Comparison of ENCODE assay signal across 9 mouse cellular contexts in the genomic region with DNA sequence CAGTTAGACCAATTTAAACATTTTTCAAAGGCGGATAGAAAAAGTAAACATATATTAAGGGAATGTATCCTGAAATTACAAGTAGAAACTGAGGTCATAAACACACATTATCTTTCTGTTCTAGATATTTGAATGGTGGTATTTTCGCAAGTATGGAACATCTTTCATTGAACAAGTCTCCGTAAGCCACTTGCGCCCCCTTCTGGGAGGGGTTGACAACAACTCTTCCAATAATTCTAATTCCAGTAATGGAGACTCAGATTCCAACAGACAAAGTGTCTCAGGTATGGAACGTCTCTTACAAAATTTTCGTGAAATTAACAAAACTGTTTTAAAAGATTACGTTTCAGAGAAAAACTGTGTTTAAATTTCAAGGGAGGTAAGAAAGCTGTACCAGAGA.
A peak's percentile ranks its signal among the peaks of the same experiment; 100 is the strongest.
DNase-seq lines count a peak whose midpoint lies in the region; ATAC-seq and TF ChIP-seq lines count a peak whose summit lies in the region.
"Had no signal": no experiment of that assay in that cellular context is flagged by ENCODE, and none has a peak within 500 bp of the region (broad histone marks: within the 10 kb centered on the region; RNA-seq: fewer than 3 reads in every experiment).

No protein-coding gene starts in this region.

- H3K36me3 ChIP-seq in heart, embryonic 12.5 days, result peaks cover 16% of the 10 kb centered on the region; the same call in 1 of the 2 replicates
- no peaks in the 10 kb centered on the region for H3K36me3 ChIP-seq in ES-E14 (ENCODE audit: control insufficient read depth, insufficient read depth, low read length, poor library complexity, severe bottlenecking)

- H3K27me3 ChIP-seq in heart, embryonic 12.5 days (replicated peaks), result no peaks in the 10 kb centered on the region
- H3K27me3 ChIP-seq: lung, embryonic 15.5 days had no signal

- H3K9ac ChIP-seq in heart, embryonic 12.5 days, result no peak overlapping the region
- H3K9ac ChIP-seq in ES-E14 (ENCODE audit: insufficient read depth, low read depth, low read length, poor library complexity, severe bottlenecking), result no peak overlapping the region
- H3K9ac ChIP-seq: lung, embryonic 15.5 days had no signal

- no peak overlapping the region for H3K4me3 ChIP-seq in heart, embryonic 12.5 days
- no peak overlapping the region for H3K4me3 ChIP-seq in ES-E14 (ENCODE audit: insufficient read depth in 1 of 2, low read depth in 1 of 2, low read length in 2 of 2, poor library complexity in 1 of 2, severe bottlenecking in 1 of 2)
- H3K4me3 ChIP-seq: lung, embryonic 15.5 days had no signal

- H3K27ac ChIP-seq in heart, embryonic 12.5 days (ENCODE audit: poor library complexity, severe bottlenecking), result no peak overlapping the region
- no peak overlapping the region for H3K27ac ChIP-seq in ES-E14 (ENCODE audit: insufficient read depth, low read depth, low read length, poor library complexity, severe bottlenecking)
- H3K27ac ChIP-seq: lung, embryonic 15.5 days had no signal

- no peak overlapping the region for H3K4me2 ChIP-seq in heart, embryonic 12.5 days
- H3K4me2 ChIP-seq: lung, embryonic 15.5 days had no signal

- peaks cover 2% of the 10 kb centered on the region; the same call in 1 of the 2 replicates for H3K4me1 ChIP-seq in heart, embryonic 12.5 days (replicated peaks)
- no peaks in the 10 kb centered on the region for H3K4me1 ChIP-seq in ES-E14 (ENCODE audit: control insufficient read depth in 2 of 2, insufficient read depth in 2 of 2, low read length in 2 of 2, poor library complexity in 1 of 2)
- H3K4me1 ChIP-seq: lung, embryonic 15.5 days had no signal

- no peaks in the 10 kb centered on the region; the same call in 1 of the 2 replicates for H3K9me3 ChIP-seq in heart, embryonic 12.5 days (replicated peaks)
- no peaks in the 10 kb centered on the region for H3K9me3 ChIP-seq in ES-E14 (ENCODE audit: control insufficient read depth, insufficient read depth, low read depth, low read length)
- H3K9me3 ChIP-seq: lung, embryonic 15.5 days had no signal

- WGBS in heart, embryonic 12.5 days, result 29% methylated on average over 7 of the region's 7 CpGs

- peak; percentile 69 for DNase-seq in heart, adult 8-10 months (ENCODE audit: low spot score)
- peak; percentile 39 for DNase-seq in ES-E14 (ENCODE audit: low read depth, low spot score)
- peak; percentile 39 for DNase-seq in cerebellum, adult 11-12 months
- DNase-seq in gastrocnemius, adult 18-20 months (ENCODE audit: low spot score), result peak; percentile 72
- peak; percentile 47 to 63 for DNase-seq in layer of hippocampus, adult 8-10 months (ENCODE audit: low spot score in 2 of 2)
- DNase-seq in lung, postnatal 36 days, result peak; percentile 81
- DNase-seq in spleen, postnatal 36 days (ENCODE audit: low spot score in 2 of 2), result peak; percentile 48 to 67

- in situ Hi-C loops in ES-E14 (cut with MboI; ENCODE audit: low sequenced_read_pairs in 2 of 2, unreplicated experiment in 2 of 2), result loop anchor here in 1 of 2 experiments (10.0 kb wide), 2 partner anchors 110 to 160 kb away; no protein-coding TSS in a partner anchor

- ATAC-seq in heart, embryonic 12.5 days (ENCODE audit: insufficient number of reproducible peaks, low FRiP score), result no peak

TF ChIP-seq in ES-E14, 5 proteins besides CTCF, POLR2A, EP300 and RAD21:
- no peak for TF ChIP-seq HCFC1 (IDR thresholded peaks at IDR 0.05; ENCODE audit: borderline replicate concordance, insufficient read depth, low read length)
- TF ChIP-seq ZC3H11A (IDR thresholded peaks at IDR 0.05; ENCODE audit: borderline replicate concordance, low read depth, low read length), result peak; percentile 62
- TF ChIP-seq CHD2 (IDR thresholded peaks at IDR 0.05; ENCODE audit: low read depth, low read length), result no peak
- TF ChIP-seq ZNF384 (IDR thresholded peaks at IDR 0.05; ENCODE audit: low read depth, low read length), result no peak
- TF ChIP-seq MAFK (IDR thresholded peaks at IDR 0.05; ENCODE audit: insufficient read depth, low read depth, low read length), result no peak
